Mouse (Mus musculus) CH12.LX (cell line): Measurements from ENCODE around the gene Gkap1. TPM values are rescaled to one million over a fixed set of nuclear protein-coding genes. Genes with fewer than 3 reads are reported as not detected.
A peak's percentile ranks its signal among the peaks of the same experiment; 100 is the strongest.

Experiments used
- DNase-seq: peaks from one replicate; pipeline ENCODE4 v3.0.0-alpha.2; 2013; ENCODE audit errors: extremely low read depth
- H3K27ac ChIP-seq: 2 replicates; pipeline ENCODE4 v1.5.1; 2012; ENCODE audit warnings: low read depth, mild to moderate bottlenecking, control low read depth, moderate library complexity; ENCODE audit not compliant: insufficient read depth
- H3K27me3 ChIP-seq: replicated peaks from 2 replicates; pipeline ENCODE3; 2012; ENCODE audit warnings: inconsistent platforms
- H3K36me3 ChIP-seq, 2 experiments: replicated peaks in 1 of 2; 2 replicates each; pipeline versions ENCODE3 to v1.6.1; 2012; ENCODE audit warnings: inconsistent platforms in 1 of 2, low read length in 1 of 2, mild to moderate bottlenecking in 1 of 2, mixed read lengths in 1 of 2, moderate library complexity in 1 of 2; ENCODE audit not compliant: control insufficient read depth in 1 of 2, insufficient read depth in 1 of 2
- H3K4me1 ChIP-seq, 2 experiments: 2 replicates each; pipeline ENCODE4 v1.6.1; 2012; ENCODE audit warnings: inconsistent platforms in 1 of 2, moderate library complexity in 1 of 2; ENCODE audit not compliant: insufficient read depth in 2 of 2, control insufficient read depth in 1 of 2
- H3K4me2 ChIP-seq: 2 replicates; pipeline ENCODE4 v1.6.1; 2012; ENCODE audit warnings: low read depth, mild to moderate bottlenecking, control low read depth; ENCODE audit not compliant: poor library complexity, insufficient read depth, severe bottlenecking
- H3K4me3 ChIP-seq, 3 experiments: fragments of 150-350 bp in 1 of 3; sonication (generic) in 1 of 3; replicated peaks in 1 of 3; 2 replicates each; pipeline versions ENCODE3 to v1.5.1; 2011 to 2012; ENCODE audit warnings: low read depth in 2 of 3, low read length in 2 of 3, mild to moderate bottlenecking in 2 of 3, moderate library complexity in 2 of 3, control low read depth in 1 of 3, improper control_type of control experiment in 1 of 3, inconsistent platforms in 1 of 3, mixed read lengths in 1 of 3; ENCODE audit not compliant: poor library complexity in 1 of 3
- H3K79me2 ChIP-seq: replicated peaks from 2 replicates; pipeline ENCODE4 v1.6.1; 2012; ENCODE audit warnings: mild to moderate bottlenecking, moderate library complexity; ENCODE audit not compliant: control insufficient read depth, poor library complexity, insufficient read depth, severe bottlenecking; ENCODE audit errors: extremely low read depth
- H3K9ac ChIP-seq: 2 replicates; pipeline ENCODE4 v1.6.1; 2012; ENCODE audit warnings: low read depth, mild to moderate bottlenecking, control low read depth, moderate library complexity; ENCODE audit not compliant: insufficient read depth
- H3K9me3 ChIP-seq: replicated peaks from 2 replicates; pipeline ENCODE3; 2012; ENCODE audit warnings: low read length, inconsistent platforms, mixed read lengths
- BHLHE40 ChIP-seq: IDR thresholded peaks from 2 replicates; pipeline ENCODE4 v1.6.1; 2011; ENCODE audit warnings: mild to moderate bottlenecking, low read depth, low read length, improper control_type of control experiment
- CHD2 ChIP-seq: IDR thresholded peaks from 2 replicates; pipeline ENCODE4 v1.6.1; 2011; ENCODE audit warnings: low read length, improper control_type of control experiment
- CTCF ChIP-seq, 2 experiments: IDR thresholded peaks in 1 of 2; conservative IDR thresholded peaks in 1 of 2; 2 replicates each; pipeline ENCODE4 v1.5.1; 2011 to 2012; ENCODE audit warnings: low read depth in 2 of 2, low read length in 2 of 2, improper control_type of control experiment in 1 of 2, inconsistent platforms in 1 of 2, mild to moderate bottlenecking in 1 of 2, moderate library complexity in 1 of 2
- IRF4 ChIP-seq: IDR thresholded peaks from 2 replicates; pipeline ENCODE4 v1.6.1; 2014; ENCODE audit warnings: low read depth, mild to moderate bottlenecking, inconsistent platforms, low read length, improper control_type of control experiment
- JUN ChIP-seq: IDR thresholded peaks from 2 replicates; pipeline ENCODE4 v1.6.1; 2011; ENCODE audit warnings: low read depth, mild to moderate bottlenecking, low read length, improper control_type of control experiment, moderate library complexity; ENCODE audit not compliant: insufficient read depth
- KAT2A ChIP-seq: IDR thresholded peaks from 2 replicates; pipeline ENCODE4 v1.6.1; 2012; ENCODE audit warnings: low read length, improper control_type of control experiment, inconsistent platforms; ENCODE audit not compliant: insufficient replicate concordance
- MAX ChIP-seq: IDR thresholded peaks from 2 replicates; pipeline ENCODE4 v1.6.1; 2011; ENCODE audit warnings: low read length, improper control_type of control experiment
- MEF2A ChIP-seq: IDR thresholded peaks from 2 replicates; pipeline ENCODE4 v1.6.1; 2014; ENCODE audit warnings: low read depth, mild to moderate bottlenecking, inconsistent platforms, low read length, improper control_type of control experiment, borderline replicate concordance
- PAX5 ChIP-seq: IDR thresholded peaks from 2 replicates; pipeline ENCODE4 v1.6.1; 2012; ENCODE audit warnings: low read length, inconsistent platforms, mixed read lengths
- POLR2AphosphoS2 ChIP-seq: IDR thresholded peaks from 2 replicates; pipeline ENCODE4 v1.6.1; 2011; ENCODE audit warnings: low read depth, low read length, improper control_type of control experiment
- RCOR1 ChIP-seq: conservative IDR thresholded peaks from 2 replicates; pipeline ENCODE4 v1.6.1; 2012; ENCODE audit warnings: low read depth, mild to moderate bottlenecking, inconsistent platforms, low read length, improper control_type of control experiment
- SIN3A ChIP-seq: IDR thresholded peaks from 2 replicates; pipeline ENCODE4 v1.6.1; 2012; ENCODE audit warnings: low read length, improper control_type of control experiment, inconsistent platforms
- TCF12 ChIP-seq: IDR thresholded peaks from 2 replicates; pipeline ENCODE4 v1.6.1; 2014; ENCODE audit warnings: low read depth, mild to moderate bottlenecking, inconsistent platforms, low read length, improper control_type of control experiment
- USF1 ChIP-seq: IDR thresholded peaks from 2 replicates; pipeline ENCODE4 v1.6.1; 2014; ENCODE audit warnings: low read depth, mild to moderate bottlenecking, inconsistent platforms, low read length, improper control_type of control experiment
- ZC3H11A ChIP-seq: IDR thresholded peaks from 2 replicates; pipeline ENCODE4 v1.6.1; 2012; ENCODE audit warnings: low read depth, mild to moderate bottlenecking, inconsistent platforms, low read length, improper control_type of control experiment
- ZKSCAN1 ChIP-seq: IDR thresholded peaks from 2 replicates; pipeline ENCODE4 v1.6.1; 2012; ENCODE audit warnings: low read depth, inconsistent platforms, low read length, improper control_type of control experiment, borderline replicate concordance
- ZMIZ1 ChIP-seq: IDR thresholded peaks from 2 replicates; pipeline ENCODE4 v1.6.1; 2012; ENCODE audit warnings: low read depth, mild to moderate bottlenecking, inconsistent platforms, low read length, improper control_type of control experiment
- dilution Hi-C: fragments of 300-500 bp; cut with MboI; formaldehyde crosslinking; loops from 2 replicates; pipeline ENCODE4 v1.14.3; 2020; ENCODE audit warnings: low sequenced_read_pairs; ENCODE audit not compliant: extremely low pct_unique_long_range_greater_than_20kb, extremely low pct_ligation_motif_present
- in situ Hi-C: fragments of 300-500 bp; cut with MboI; formaldehyde crosslinking; loops from 3 replicates; pipeline ENCODE4 v1.14.3; 2019; ENCODE audit warnings: low sequenced_read_pairs, low pct_ligation_motif_present, low pct_unique_long_range_greater_than_20kb, mixed read lengths
- polyA plus RNA-seq: library from polyadenylated mRNA; unstranded; fragments of >175 nt; gene quantifications from 2 replicates; pipeline ENCODE4 v1.2.1, GENCODE M21; 2012; ENCODE audit warnings: low read depth; ENCODE audit not compliant: insufficient read length
- total RNA-seq, 2 experiments: library from RNA; depleted of rRNA; stranded (reverse); fragments of 300-350 nt in 1 of 2; fragments of >200 nt in 1 of 2; gene quantifications; 2 replicates each; pipeline ENCODE4 v1.2.3; 2012 to 2014

Gene Gkap1
- total and polyA plus RNA-seq, 3 experiments = 0.82 to 2.0 (median 1.3) TPM

- dilution Hi-C loops = no loop called here
- TF ChIP-seq POLR2AphosphoS2 = no peak
- TF ChIP-seq CTCF (conservative IDR thresholded peaks at IDR 0.05 in 1 of 2, IDR thresholded peaks at IDR 0.05 in 1 of 2; ENCODE audit: low read depth in 2 of 2, low read length in 2 of 2) = peak in 1 of 2 experiments; percentile 31; a peak in 2 of 4 replicates
- TF ChIP-seq, all 38 proteins: peak for 1
- H3K9me3 ChIP-seq = no peaks in the 10 kb centered on the region
- H3K27ac ChIP-seq = no peak overlapping the region
- no peaks in the 10 kb centered on the region for H3K27me3 ChIP-seq
- in situ Hi-C loops = no loop called here
- no peak overlapping the region for H3K4me2 ChIP-seq
- no peak overlapping the region for H3K4me3 ChIP-seq
- H3K4me1 ChIP-seq = no peaks in the 10 kb centered on the region
- H3K9ac ChIP-seq = no peak overlapping the region
- no peaks in the 10 kb centered on the region for H3K36me3 ChIP-seq
- no peak for DNase-seq
- H3K79me2 ChIP-seq = no peaks in the 10 kb centered on the region
Observed at GRCm38 (mm10) chr13:58314991-58315390, 39.5 kb upstream of the Gkap1 start.

- H3K36me3 ChIP-seq = no peaks in the 10 kb centered on the region
- H3K4me1 ChIP-seq = no peaks in the 10 kb centered on the region
- no peak overlapping the region for H3K4me3 ChIP-seq
- DNase-seq = no peak
- dilution Hi-C loops = no loop called here
- no peaks in the 10 kb centered on the region for H3K9me3 ChIP-seq
- no peaks in the 10 kb centered on the region for H3K27me3 ChIP-seq
- H3K79me2 ChIP-seq = no peaks in the 10 kb centered on the region
- no peak overlapping the region for H3K4me2 ChIP-seq
- TF ChIP-seq USF1 = no peak
- no peak for TF ChIP-seq KAT2A
- TF ChIP-seq POLR2AphosphoS2 = no peak
- no peak for TF ChIP-seq BHLHE40
- TF ChIP-seq ZKSCAN1 = no peak
- no peak for TF ChIP-seq ZC3H11A
- TF ChIP-seq CHD2 = no peak
- TF ChIP-seq JUN = no peak
- TF ChIP-seq MAX = no peak
- no peak for TF ChIP-seq MEF2A
- no peak for TF ChIP-seq ZMIZ1
- TF ChIP-seq IRF4 = no peak
- TF ChIP-seq RCOR1 = no peak
- TF ChIP-seq TCF12 = no peak
- TF ChIP-seq SIN3A = no peak
- TF ChIP-seq PAX5 = no peak
- no peak overlapping the region for H3K27ac ChIP-seq
- in situ Hi-C loops = no loop called here
- H3K9ac ChIP-seq = no peak overlapping the region
Observed at GRCm38 (mm10) chr13:58313758-58314157, 38.3 kb upstream of the Gkap1 start.
